Mouse (Mus musculus): ENCODE measurements around the gene Tnfaip8l3.

The Tnfaip8l3 gene

DNA sequence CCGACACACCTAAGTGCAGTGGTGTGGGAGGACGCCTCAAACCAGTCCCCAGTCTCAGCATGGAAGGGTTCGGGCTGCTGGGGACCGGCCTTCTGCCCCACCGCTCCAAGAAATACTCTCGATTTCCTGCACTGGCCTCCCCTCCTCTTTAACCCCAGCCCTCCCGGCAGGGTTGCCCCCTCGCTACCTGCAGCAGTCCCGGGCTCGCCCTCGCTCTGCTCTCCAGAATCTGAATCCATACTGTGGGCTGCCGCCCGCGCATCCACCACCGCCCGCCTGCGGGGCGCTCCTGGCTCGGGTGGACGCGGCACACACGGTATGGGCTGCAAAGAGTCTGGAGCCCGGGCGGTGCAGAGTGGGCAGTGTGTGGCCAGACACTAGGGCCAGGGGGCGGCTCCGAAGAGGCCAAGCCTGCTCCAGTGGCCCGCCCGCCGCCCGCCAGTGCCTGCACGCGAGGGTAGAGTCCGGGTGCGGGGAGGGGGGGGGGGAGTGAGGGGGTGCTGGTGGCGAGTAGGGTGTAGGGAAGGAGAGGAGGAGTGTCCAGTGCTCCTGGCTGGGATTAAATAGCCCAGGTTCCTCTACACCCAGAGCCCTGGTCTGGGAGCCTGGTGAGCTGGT lies at the start of gene Tnfaip8l3:
Tnfaip8l3 (minus strand) TSS at position 357 of the 618 bp plus-strand sequence.
- in situ Hi-C loops (cut with MseI, MboI), result no loop called here

DNA sequence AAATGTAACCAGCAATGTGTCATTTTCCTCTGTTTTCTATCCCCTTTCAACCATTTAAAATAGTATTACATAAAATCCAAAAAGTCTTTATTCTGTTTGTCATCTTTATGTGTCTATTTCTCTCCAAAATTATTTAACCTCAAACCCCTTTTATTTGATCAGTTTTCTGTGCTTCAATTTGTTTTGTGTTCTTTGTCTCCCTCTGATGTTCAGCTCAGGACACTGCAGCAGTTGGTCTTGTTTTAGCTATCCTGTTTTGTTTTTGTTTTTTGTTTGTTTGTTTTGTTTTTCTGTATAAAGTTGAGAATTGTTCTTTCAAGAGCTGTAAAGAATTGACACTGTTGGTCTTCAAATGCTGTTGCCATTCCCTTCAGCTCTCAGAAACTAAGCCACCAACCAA lies 44.5 kb upstream of the Tnfaip8l3 start:
- in situ Hi-C loops (cut with MseI, MboI), result loop anchor here (5.0 to 25.0 kb wide), 3 partner anchors 115 to 225 kb away; no protein-coding TSS in a partner anchor

DNA sequence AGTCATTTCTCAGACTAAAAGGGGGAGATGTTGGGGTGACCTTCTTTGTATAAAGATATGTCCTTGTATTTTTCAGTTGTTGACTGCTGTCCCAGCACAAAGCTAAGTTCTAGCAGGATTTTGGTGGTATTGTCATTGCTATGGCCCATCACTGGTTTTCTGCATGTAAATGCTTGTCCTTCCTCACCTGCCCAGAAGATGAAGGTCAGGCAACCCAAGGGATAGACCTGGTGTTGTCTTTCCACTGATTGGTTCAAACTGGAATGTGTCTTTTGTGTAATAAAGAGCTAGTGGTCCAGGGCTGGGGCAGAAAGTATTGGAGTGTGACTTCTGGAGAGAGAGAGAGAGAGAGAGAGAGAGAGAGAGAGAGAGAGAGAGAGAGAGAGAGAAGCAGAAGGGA lies 30.4 kb upstream of the Tnfaip8l3 start:
- in situ Hi-C loops (cut with MseI, MboI), result no loop called here

DNA sequence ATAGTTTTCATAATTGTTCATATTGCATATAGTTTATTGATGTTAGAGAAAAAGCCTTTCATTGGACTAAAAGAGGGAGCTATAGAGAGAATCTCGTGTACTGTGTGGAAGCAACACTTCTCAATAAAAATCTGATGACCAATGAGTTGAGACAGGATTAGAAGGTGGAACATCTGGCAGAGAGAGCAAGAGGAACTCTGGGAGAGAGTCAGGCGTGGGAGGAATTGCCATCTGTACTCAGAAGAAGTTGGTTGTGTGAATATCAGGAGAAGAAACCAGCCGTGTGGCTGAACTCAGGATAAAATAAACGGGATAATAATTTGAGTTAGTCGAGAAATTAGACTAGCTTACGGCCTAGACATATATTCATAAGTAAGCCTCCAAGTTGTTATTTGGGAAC lies 28.9 kb upstream of the Tnfaip8l3 start:
- in situ Hi-C loops (cut with MseI, MboI), result no loop called here

DNA sequence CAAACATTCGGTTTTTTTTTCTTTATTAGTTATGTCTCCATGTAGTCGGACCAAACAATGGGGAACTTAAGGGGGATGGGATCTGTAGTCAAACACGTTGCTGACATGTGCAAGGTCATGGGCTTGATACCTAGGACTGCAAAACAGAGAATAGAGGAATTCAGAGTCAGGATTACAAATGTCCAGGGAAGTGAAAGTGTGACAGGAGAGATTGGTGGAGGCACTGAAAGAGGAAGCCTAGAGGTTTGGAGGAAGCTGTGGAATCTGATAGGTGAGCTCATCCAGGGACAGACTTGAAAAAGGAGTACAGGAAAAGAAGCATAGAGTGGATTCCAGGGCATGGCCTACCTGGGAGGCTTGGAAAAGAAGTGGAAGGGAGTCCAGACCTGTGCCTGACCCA lies 16.1 kb upstream of the Tnfaip8l3 start:
- in situ Hi-C loops (cut with MseI, MboI), result no loop called here

DNA sequence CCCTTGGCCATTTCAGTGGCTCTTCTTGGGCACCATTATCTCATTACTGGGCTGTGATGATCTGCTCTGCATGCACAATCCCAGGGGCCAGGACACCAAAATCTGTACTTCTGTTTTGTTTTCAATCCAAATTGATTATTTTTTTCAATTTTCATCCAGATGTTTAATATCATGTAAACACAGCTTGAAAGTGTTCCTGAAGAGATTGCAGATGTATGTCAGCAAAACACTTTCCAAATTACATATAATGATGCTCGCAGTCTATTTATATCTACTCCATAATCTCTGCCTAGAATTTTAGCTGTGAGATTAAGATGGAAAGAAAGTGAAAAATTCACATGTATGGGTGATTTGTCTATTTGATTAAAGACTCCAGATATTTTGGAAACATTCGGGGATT lies 9.6 kb upstream of the Tnfaip8l3 start:
- in situ Hi-C loops (cut with MseI, MboI), result no loop called here

DNA sequence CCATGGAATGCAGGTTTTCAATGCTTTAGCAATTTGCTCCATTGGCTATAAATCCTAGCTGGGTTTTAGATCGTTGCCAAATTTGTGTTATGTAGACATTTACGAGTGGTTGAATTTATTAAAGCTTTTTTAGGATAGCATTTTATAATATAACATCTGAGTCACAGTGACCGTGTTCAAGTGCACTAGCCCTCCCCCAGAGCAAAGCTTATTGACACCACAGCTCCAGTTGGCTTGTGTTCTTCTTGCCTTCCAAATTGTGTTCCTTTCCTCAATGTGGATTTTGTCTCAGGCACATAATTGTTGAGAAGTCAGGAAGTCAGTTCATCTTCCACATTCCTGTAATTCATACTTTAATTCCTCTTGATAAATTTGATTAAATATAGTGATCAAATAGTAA lies 6.7 kb upstream of the Tnfaip8l3 start:
- in situ Hi-C loops (cut with MseI, MboI), result no loop called here

DNA sequence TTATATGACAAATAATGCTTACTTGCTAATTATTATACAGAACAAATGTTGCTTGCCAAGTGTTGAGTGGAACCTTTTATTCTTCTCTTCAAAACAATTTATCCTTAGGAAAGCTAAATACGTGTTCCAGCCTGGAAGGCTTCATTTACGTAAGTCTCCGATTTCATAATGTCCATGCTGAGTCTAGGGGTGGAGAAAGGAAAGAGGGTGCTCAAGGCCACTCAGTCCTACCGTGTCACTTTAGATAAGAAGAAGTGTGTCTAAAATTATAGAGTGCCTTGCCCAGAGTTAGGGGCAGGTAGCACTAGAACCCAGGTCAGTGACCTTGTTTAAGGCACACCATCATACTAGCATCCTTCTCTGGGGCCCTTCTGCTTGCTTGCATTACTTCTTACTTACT lies 5.5 kb upstream of the Tnfaip8l3 start:
- in situ Hi-C loops (cut with MseI, MboI), result no loop called here

DNA sequence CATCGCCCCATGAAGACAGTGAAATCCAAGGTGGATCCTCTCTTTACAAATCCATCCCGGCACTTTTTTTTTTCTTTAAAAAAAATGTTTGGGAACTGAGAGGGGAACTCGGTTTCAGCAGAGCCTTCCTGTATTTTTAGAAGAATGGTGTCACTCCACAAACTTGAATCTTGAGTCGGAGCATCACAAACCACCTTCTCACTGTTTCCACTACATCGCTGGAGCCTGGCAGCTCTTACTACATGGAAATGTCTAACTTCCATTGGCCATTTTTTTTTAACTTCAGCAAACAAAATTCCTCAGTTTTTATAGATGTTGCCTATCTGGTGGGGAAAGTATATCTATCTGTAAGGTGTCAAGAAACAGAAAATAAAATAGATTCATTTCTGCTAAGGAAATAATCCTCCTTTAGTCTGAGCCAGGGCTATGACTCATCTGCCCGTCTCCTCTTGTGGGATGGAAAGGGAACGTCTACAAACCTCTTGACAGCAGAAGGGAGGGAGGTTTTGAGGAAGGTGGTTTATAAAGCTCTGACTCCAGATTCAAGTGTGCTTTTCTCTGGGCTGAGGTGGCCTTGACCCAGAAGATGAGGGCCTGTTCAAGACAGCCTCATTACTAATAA lies 3.4 kb upstream of the Tnfaip8l3 start:
- in situ Hi-C loops (cut with MseI, MboI), result no loop called here

DNA sequence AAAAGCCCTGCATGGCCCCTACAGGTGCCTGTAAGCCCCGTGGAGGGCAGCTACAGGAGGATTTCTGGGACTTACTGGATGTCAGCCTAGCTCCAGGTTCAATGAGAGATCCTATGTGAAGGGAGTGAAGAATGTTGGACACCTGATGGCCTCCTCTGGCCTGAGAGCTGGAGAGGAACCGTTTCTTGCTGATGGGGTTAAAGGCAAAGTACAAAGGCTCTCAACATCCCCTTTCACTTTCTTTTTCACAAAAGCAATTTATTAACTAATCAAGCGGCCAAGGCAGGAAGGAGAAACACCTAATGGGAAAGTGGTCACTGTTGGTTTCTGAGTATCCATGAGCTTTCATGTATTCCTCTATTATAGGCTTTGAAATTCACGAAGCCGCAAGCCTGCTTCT lies 1.0 kb upstream of the Tnfaip8l3 start:
- in situ Hi-C loops (cut with MseI, MboI), result no loop called here

DNA sequence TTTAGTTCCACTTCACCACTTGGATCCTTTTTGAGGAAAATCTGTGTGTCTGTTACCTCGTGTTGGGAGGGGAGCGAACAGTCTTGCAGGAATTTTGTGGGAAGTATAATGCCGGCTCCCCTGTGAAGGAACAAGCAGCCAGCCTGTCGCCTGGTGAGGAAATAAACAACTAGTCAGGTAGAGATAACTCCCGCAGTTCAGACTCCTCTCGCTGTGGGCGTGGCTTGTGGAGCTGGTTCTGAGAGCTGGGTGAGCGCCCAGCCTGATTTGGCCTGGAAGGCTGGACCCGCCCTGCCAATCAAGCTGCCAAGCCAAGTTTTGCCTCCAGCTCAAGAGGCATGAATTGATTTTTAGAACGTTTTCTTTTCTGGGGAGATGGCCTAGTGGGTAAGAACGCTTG lies 589 bp upstream of the Tnfaip8l3 start:
- in situ Hi-C loops (cut with MseI, MboI), result no loop called here

DNA sequence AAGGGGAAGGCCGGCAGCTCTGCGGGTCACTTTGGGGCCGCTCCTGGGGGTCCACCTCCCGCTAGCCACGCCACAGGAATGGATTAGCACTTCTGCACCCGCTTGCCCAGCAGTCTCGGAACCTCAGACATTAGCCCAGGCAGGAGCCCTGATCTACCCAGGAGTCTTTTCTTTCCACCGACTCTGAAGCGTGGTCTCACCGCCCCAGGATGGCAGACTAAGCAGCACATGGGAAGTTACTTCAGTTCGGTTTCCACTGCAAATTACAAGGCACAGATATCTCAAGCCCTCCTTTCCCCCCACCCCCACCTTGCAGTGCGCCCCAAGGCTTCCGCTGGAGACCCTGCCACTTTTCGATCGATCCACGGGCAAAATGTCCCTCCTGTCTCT lies 551 bp downstream of the Tnfaip8l3 start:
- in situ Hi-C loops (cut with MseI, MboI), result no loop called here

DNA sequence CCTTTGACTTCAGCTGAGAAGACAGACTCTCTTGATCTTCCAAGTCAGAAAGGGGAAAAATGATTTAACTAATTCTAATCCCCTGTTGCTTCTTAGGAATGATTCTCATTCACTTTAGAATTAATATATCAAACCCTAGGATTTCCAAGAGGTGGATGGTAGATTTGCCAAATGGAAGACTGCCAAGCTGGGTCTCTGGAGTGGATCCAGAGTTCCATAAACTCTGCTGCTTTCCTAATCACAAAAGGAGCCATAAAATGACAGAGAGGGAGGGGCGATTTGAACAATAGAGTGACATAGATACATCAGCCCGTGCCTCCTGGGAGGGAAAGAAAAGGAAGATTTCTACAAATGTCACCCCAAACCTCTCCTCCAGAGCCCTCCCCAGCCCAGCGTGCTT lies 3.4 kb downstream of the Tnfaip8l3 start:
- in situ Hi-C loops (cut with MseI, MboI), result no loop called here

DNA sequence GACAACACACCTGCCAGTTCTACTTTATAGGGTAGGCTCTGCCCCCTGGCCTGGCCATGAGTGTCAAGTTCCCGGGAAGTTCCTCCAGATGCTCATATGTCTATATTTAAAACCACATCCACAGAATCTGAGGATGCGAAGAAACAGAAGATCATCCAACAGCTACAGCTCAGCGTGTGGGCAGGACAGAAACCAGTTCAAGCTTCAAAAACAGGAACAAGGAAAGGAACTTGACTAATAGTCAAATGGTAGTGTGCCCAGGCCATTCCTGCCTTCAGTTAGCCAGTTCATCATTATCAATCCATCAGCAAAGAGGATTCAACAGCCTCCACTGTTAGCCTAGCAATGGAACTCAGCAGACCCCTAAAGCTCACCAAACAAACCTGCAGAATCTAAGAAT lies 4.5 kb downstream of the Tnfaip8l3 start:
- in situ Hi-C loops (cut with MseI, MboI), result no loop called here

DNA sequence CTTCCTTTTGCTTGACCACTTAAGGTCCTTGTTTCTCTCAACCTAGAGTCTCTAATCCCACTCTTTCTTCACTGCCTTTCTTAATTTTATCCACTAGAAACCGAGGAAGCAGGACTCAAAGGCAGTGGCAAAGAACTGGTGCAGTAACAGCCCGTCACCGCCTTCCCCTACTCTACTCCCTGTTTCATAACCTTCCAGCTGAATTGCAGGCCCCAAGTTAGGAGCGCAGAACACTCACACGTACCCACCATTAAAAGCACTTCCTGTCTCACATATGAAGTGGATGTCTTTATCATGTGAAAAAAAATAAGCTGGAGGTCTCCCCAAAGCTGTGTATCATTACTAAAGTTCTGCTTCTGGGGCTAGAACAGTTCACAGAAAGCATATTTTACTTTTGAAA lies 6.5 kb downstream of the Tnfaip8l3 start:
- in situ Hi-C loops (cut with MseI, MboI), result no loop called here

DNA sequence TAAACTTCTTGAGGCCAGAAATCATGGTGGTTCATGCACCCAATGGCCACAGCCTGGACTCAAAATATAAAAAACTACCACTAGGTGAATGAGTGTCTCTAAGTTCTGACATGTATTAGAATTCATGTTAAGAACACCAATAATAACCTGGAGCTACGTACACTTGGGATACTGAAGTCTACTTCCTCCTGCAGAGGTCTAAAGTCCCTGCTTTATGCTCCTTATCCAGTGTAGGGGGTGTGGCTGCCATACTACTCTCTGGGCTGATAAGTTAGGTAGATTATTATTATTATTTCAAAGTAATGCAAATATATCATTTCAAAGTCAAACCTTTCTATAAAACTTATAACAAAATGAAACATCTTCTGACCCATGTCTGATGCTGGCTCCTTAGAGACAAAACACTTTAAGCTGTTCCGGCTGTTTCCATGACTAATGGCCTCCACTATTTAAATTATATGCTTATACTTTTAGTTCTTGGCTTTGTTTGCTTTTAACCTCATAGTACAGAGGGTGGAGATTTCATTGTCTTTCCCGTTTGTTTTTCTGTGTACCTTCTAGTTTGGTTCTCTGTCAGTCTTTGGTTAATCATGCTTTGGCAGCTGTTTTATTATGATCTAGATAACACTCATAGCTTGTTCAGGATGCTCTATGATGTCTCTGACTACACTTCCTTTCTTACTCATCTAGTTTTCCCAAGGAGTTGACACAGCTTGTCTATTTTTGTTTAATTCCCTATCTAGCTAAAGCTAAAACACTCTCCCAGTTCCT lies 16.7 kb downstream of the Tnfaip8l3 start:
- in situ Hi-C loops (cut with MseI, MboI), result no loop called here

DNA sequence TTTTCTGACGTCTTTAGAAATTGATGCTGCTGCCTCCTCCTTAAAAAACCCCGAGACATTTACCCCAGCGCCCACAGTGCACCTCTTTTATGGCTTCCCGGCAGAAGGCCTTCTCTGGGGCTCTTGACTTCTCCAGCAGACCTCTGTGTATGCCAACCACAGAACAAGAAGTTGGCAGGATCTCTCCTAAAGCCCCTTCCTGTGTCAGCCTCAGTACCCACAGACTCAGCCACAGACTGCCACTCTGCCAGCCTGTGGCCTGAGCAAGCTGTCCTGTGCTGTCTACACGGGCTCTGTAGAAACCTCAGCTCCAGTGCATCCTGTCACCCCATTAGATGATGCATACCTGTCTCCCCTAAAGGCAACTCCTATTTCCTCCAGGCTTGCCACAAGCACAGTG lies 19.2 kb downstream of the Tnfaip8l3 start:
- in situ Hi-C loops (cut with MseI, MboI), result no loop called here

DNA sequence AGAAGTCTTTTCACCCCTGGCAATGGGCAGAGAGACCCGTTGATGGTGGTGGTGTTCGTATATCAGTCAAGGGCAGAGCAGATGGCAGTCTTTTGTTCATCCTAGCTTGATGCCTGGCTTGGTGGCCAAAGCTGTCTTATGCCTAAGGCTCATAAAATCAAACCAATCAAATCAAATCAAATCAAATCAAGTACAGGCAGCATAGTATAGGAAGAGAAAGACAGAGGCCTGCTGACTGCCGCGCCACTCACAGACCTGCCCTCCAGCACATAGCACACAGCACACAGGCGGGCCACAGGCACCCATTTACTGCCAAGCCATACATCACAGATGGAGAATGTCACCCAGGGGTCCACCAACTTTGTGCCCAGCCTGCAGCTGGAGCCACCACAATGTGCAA lies 25.1 kb downstream of the Tnfaip8l3 start:
- in situ Hi-C loops (cut with MseI, MboI), result no loop called here

DNA sequence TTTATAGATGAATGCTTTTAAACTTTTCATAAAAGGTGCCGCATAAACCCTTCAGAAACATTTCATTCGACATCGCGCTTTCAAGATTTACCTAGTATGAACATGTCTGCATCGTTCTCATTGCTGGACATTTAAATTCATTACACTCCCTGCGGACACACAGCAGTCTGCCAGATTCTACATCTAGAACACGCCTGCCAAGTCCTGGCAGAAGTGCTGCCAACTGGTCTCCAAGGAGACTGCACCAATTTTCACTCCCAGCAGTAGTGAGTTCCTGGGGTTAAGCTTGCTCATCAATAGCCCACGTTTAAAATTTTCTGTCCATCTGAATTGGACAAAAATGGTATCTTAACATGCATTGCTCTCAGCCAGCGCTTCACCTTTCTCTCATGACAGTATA lies 30.5 kb downstream of the Tnfaip8l3 start:
- in situ Hi-C loops (cut with MseI, MboI), result no loop called here

DNA sequence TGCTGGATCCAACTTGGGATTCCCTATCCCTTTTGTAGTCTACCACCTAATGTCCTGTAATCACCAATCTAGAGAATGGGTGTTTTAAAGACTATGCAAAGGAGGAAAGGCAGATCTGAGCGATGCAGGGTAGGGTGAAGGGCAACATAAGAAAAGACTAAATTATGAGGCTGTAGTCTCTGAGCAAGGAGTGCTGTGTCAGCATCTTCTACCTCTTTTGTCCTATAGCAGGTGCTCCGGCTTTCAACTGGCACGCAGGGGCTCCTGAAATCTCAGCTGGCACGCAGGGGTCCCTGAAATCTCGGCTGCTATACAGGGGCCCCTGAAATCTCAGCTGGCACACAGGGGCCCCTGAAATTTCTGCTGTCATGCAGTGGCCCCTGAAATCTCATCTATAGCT lies 33.5 kb downstream of the Tnfaip8l3 start:
- in situ Hi-C loops (cut with MseI, MboI), result no loop called here

DNA sequence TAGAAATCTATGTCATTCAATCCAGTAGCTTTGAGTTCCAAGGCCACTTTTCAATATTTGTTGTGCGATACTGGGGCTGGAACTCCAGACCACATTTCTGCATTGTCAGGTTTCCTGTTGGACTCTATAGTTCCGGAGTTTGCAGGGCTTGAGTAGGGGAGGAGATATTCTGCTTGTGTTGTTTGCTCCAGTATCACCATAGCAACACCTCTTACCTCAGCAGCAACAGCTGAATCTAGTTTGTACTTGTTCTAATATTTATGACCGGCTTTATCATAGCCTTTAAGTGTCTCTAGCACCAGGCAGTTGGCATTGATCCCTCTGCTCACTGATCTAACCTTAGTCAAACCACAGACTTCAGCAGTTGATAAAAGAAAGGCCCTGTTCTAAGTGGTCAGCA lies 45.4 kb downstream of the Tnfaip8l3 start:
- in situ Hi-C loops (cut with MseI, MboI), result no loop called here

DNA sequence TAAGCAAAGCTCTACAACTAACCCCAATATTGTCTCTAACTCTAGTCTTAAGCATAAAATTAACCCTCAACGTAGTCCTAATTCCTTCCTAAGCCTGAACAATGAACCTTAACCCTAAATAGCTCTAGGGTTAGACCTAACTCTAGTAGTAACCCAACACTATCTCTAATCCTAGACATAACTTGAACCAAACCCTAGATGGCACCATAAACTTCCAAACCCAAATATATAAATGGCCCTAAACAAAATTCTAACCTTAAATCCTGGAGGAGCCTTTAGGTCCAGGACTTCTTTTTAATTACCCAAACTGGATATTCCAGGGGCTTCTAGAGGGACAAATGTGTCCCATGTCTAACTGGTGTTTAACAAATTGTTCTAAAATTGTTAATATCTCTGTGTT lies 73.7 kb downstream of the Tnfaip8l3 start:
- in situ Hi-C loops (cut with MseI, MboI), result loop anchor here in 1 of 2 experiments (5.0 kb wide), 1 partner anchor 118 kb away; no protein-coding TSS in a partner anchor

DNA sequence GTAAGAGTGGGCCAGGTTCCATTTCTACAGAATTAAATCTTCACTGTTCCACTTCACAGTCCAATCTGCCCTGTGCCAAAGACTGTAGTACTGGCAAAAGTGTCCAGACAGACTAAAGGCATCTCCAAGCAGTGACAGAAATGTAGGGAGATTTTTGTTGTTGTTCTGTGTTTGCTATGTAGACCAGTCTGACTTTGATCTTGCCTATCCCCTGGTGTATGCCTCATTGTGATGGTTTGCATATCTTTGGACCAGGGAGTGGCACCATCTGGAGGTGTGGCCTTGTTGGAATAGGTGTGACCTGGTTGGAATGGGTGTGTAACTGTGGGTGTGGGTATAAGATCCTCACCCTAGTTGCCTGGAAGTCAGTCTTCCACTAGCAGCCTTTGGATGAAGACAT lies 75.6 kb downstream of the Tnfaip8l3 start:
- in situ Hi-C loops (cut with MseI, MboI), result loop anchor here in 1 of 2 experiments (5.0 kb wide), 1 partner anchor 120 kb away; no protein-coding TSS in a partner anchor

All from mouse trophoblast stem cell (cell line).